Mouse (Mus musculus): ENCODE measurements around the gene Trpv6.

The Trpv6 gene

GRCm38 (mm10) chr6:41621241-41621990 lies 14.8 kb downstream of the Trpv6 start:
- DNase-seq: no peak

- no peak for DNase-seq
These were observed 15.9 kb downstream of the Trpv6 start for GRCm38 (mm10) chr6:41620173-41620798.

- no peak for DNase-seq
These were observed 28.6 kb downstream of the Trpv6 start for GRCm38 (mm10) chr6:41607637-41608036.

- peak; percentile 17 to 57 for DNase-seq
These were observed 30.0 kb downstream of the Trpv6 start for GRCm38 (mm10) chr6:41606214-41606613.

GRCm38 (mm10) chr6:41605794-41606104 lies 30.5 kb downstream of the Trpv6 start:
- no peak for DNase-seq

GRCm38 (mm10) chr6:41605061-41605793 lies 31.0 kb downstream of the Trpv6 start, which contains the start of gene Ephb6:
Ephb6 (plus strand) TSS chr6:41605482.
- DNase-seq: peak; percentile 60 to 78

- peak in 1 of 2 experiments; percentile 28 for DNase-seq
These were observed 31.7 kb downstream of the Trpv6 start for GRCm38 (mm10) chr6:41604401-41605050.

- no peak for DNase-seq
These were observed 54.0 kb downstream of the Trpv6 start for GRCm38 (mm10) chr6:41582189-41582588.

- no peak for DNase-seq
These were observed 54.9 kb downstream of the Trpv6 start for GRCm38 (mm10) chr6:41581295-41581694.

- DNase-seq: peak in 1 of 2 experiments; percentile 2
These were observed 58.9 kb downstream of the Trpv6 start for GRCm38 (mm10) chr6:41577297-41577696.

GRCm38 (mm10) chr6:41576526-41577097 lies 59.6 kb downstream of the Trpv6 start:
- no peak for DNase-seq

All from kidney, postnatal 25 days (tissue).